9 mouse cellular contexts compared by ENCODE assay signal in genomic region chr4:49059402-49060381, GRCm38 (mm10). TPM values are rescaled to one million over a fixed set of nuclear protein-coding genes. Genes with fewer than 3 reads are reported as not detected.
DNase-seq lines count a peak whose midpoint lies in the region; ATAC-seq and TF ChIP-seq lines count a peak whose summit lies in the region.
"Had no signal": no experiment of that assay in that cellular context is flagged by ENCODE, and none has a peak within 500 bp of the region (broad histone marks: within the 10 kb centered on the region; RNA-seq: fewer than 3 reads in every experiment).

No protein-coding gene starts in this region.

- under 1% methylated on average over 61 of the region's 62 CpGs for WGBS in heart, embryonic 12.5 days
- WGBS in heart, postnatal 0 days, result under 1% methylated on average over 61 of the region's 62 CpGs
- WGBS in liver, embryonic 16.5 days (ENCODE audit: insufficient replicate concordance), result 1% methylated on average over 62 of the region's 62 CpGs

- peak; percentile 18; the same call in 1 of the 2 replicates for TF ChIP-seq CTCF in heart, postnatal 0 days (IDR thresholded peaks at IDR 0.05; ENCODE audit: low read depth)

- no peaks in the 10 kb centered on the region for H3K9me3 ChIP-seq in heart, embryonic 12.5 days (replicated peaks)
- no peaks in the 10 kb centered on the region for H3K9me3 ChIP-seq in heart, postnatal 0 days (replicated peaks; ENCODE audit: control insufficient read depth, low read length)
- H3K9me3 ChIP-seq in liver, embryonic 16.5 days (replicated peaks; ENCODE audit: control insufficient read depth, low read length), result no peaks in the 10 kb centered on the region

- no peak for DNase-seq in heart, postnatal 25 days (ENCODE audit: low spot score)
- peak; percentile 71 for DNase-seq in embryo, embryonic 11 days
- no peak for DNase-seq in heart, postnatal 0 days (ENCODE audit: low spot score)
- DNase-seq in kidney, postnatal 36 days, result peak; percentile 32 to 60
- DNase-seq in right cerebral cortex, postnatal 10 days (ENCODE audit: low spot score in 2 of 2), result peak; percentile 71 to 77
- no peak for DNase-seq in thymus, postnatal 10 days (ENCODE audit: low spot score in 2 of 2)

- H3K4me1 ChIP-seq in heart, embryonic 12.5 days (replicated peaks), result peaks cover 26% of the 10 kb centered on the region
- peaks cover 3% of the 10 kb centered on the region; the same call in 1 of the 2 replicates for H3K4me1 ChIP-seq in heart, postnatal 0 days (ENCODE audit: control insufficient read depth, insufficient read depth)
- H3K4me1 ChIP-seq in liver, embryonic 16.5 days (ENCODE audit: control insufficient read depth, low read depth, low read length), result no peaks in the 10 kb centered on the region

- H3K27ac ChIP-seq in heart, embryonic 12.5 days (ENCODE audit: poor library complexity, severe bottlenecking), result no peak overlapping the region; the same call in 1 of the 2 replicates
- 0 out of 2 replicates have a peak overlapping the region, but pooled peaks have one; percentile 16 for H3K27ac ChIP-seq in heart, postnatal 0 days (ENCODE audit: low read depth)
- H3K27ac ChIP-seq in liver, embryonic 16.5 days (ENCODE audit: low read length), result no peak overlapping the region

- H3K27me3 ChIP-seq in heart, embryonic 12.5 days (replicated peaks), result peaks cover 15% of the 10 kb centered on the region
- no peaks in the 10 kb centered on the region for H3K27me3 ChIP-seq in heart, postnatal 0 days (ENCODE audit: control insufficient read depth, insufficient read depth, low read length)
- peaks cover 17% of the 10 kb centered on the region for H3K27me3 ChIP-seq in liver, embryonic 16.5 days (ENCODE audit: control insufficient read depth, insufficient read depth, low read depth, low read length)
- H3K27me3 ChIP-seq: CH12.LX had no signal

- H3K4me2 ChIP-seq in heart, embryonic 12.5 days, result peak overlapping the region; percentile 97
- H3K4me2 ChIP-seq in heart, postnatal 0 days (ENCODE audit: low read depth, low read length), result peak overlapping the region; percentile 89
- H3K4me2 ChIP-seq in liver, embryonic 16.5 days (ENCODE audit: low read depth, low read length), result peak overlapping the region; percentile 66

- TF ChIP-seq EP300 in heart, postnatal 0 days (IDR thresholded peaks at IDR 0.05; ENCODE audit: low read depth), result no peak

- intact Hi-C loops in heart, postnatal 25 days (cut with DNase I), result no loop called here

- peak overlapping the region; percentile 77 for H3K4me3 ChIP-seq in heart, embryonic 12.5 days
- peak overlapping the region; percentile 67 for H3K4me3 ChIP-seq in heart, postnatal 0 days (ENCODE audit: low read depth, low read length)
- peak overlapping the region; percentile 47 for H3K4me3 ChIP-seq in liver, embryonic 16.5 days (ENCODE audit: low read depth, low read length)

- no peaks in the 10 kb centered on the region for H3K36me3 ChIP-seq in heart, embryonic 12.5 days
- H3K36me3 ChIP-seq in heart, postnatal 0 days (replicated peaks; ENCODE audit: control insufficient read depth, insufficient read depth, low read length), result no peaks in the 10 kb centered on the region
- no peaks in the 10 kb centered on the region for H3K36me3 ChIP-seq in liver, embryonic 16.5 days (ENCODE audit: control insufficient read depth, insufficient read depth)

- H3K9ac ChIP-seq in heart, embryonic 12.5 days, result peak overlapping the region; percentile 76
- peak overlapping the region; percentile 54 for H3K9ac ChIP-seq in heart, postnatal 0 days (replicated peaks; ENCODE audit: low read depth, low read length)
- no peak overlapping the region for H3K9ac ChIP-seq in liver, embryonic 16.5 days (ENCODE audit: low read depth, low read length)

- peak; percentile 57 for ATAC-seq in heart, embryonic 12.5 days (ENCODE audit: insufficient number of reproducible peaks, low FRiP score)
- peak; percentile 62 for ATAC-seq in heart, postnatal 0 days (ENCODE audit: insufficient read depth, low read depth)
- no peak for ATAC-seq in liver, embryonic 16.5 days (ENCODE audit: low read depth)

RNA-seq across cellular contexts. Expression of gene Plppr1, which starts 0.6 kb away (rescaled TPM):
- 2.3 and 2.4 TPM in 2 replicates for polyA plus RNA-seq in heart, embryonic 12.5 days (2016; fragmentation: Nextera tagmentation; extraction: Ambion mirVana)
- under 1 TPM in 1 of 2 experiments, not detected in 1; 0.14 TPM for total RNA-seq in heart, postnatal 25 days (2021)
- 5.2 and 9.9 TPM in 2 replicates for total RNA-seq in heart, postnatal 0 days (2014; rRNA removed; ENCODE audit: low replicate concordance)
- 3.1 and 3.7 TPM in 2 replicates for polyA plus RNA-seq in heart, postnatal 0 days (2015; fragmentation: Nextera tagmentation; extraction: Ambion mirVana)
- 0.57 and 0.96 TPM in 2 replicates for polyA plus RNA-seq in liver, embryonic 16.5 days (2015; fragmentation: Nextera tagmentation; extraction: Ambion mirVana)
- total RNA-seq: CH12.LX had no signal

Comparison
In these comparisons a context has a peak if more than half of its experiments do, and no peak if none do; other contexts are left out.
1. DNase-seq: peak in embryo, embryonic 11 days (single experiment), kidney, postnatal 36 days (2 of 2) and right cerebral cortex, postnatal 10 days (2 of 2); none in heart, postnatal 25 days (single experiment), heart, postnatal 0 days (single experiment) and thymus, postnatal 10 days (0 of 2).
2. Peak in every context shown above with its lines, with median percentiles within 50 percentile points of each other: H3K4me2 ChIP-seq and H3K4me3 ChIP-seq.